ENCODE assay signal across 8 mouse cellular contexts in genomic region chr9:60858306-60858960, GRCm38 (mm10).
DNase-seq lines count a peak whose midpoint lies in the region; ATAC-seq and TF ChIP-seq lines count a peak whose summit lies in the region.

No protein-coding gene starts in this region.

- in situ Hi-C loops in Patski (cut with MboI; ENCODE audit: low pct_unique_long_range_greater_than_20kb): loop anchor here (10.0 kb wide), 1 partner anchor 614 kb away; no protein-coding TSS in a partner anchor

- H3K4me2 ChIP-seq in forebrain, embryonic 12.5 days: peak overlapping the region; percentile 31; the same call in 1 of the 2 replicates
- peak overlapping the region; percentile 28 for H3K4me2 ChIP-seq in intestine, postnatal 0 days (replicated peaks; ENCODE audit: low read depth)

- CTCF ChIA-PET in Patski (lab: Charles Lee): interaction anchor here (0.6 to 1.5 kb wide), 18 partner anchors 10 to 1057 kb away, joined by 3 to 11 read pairs (median 5); no protein-coding TSS in a partner anchor

- no peaks in the 10 kb centered on the region for H3K27me3 ChIP-seq in Patski
- H3K27me3 ChIP-seq in forebrain, embryonic 12.5 days: no peaks in the 10 kb centered on the region
- no peaks in the 10 kb centered on the region for H3K27me3 ChIP-seq in intestine, postnatal 0 days (replicated peaks; ENCODE audit: control insufficient read depth, insufficient read depth, low read length)

- intact Hi-C loops in left cerebral cortex, adult 2 months (cut with DNase I): loop anchor here (1.0 to 5.0 kb wide), 4 partner anchors 39 to 611 kb away; no protein-coding TSS in a partner anchor

- H3K9ac ChIP-seq in forebrain, embryonic 12.5 days: no peak overlapping the region
- no peak overlapping the region for H3K9ac ChIP-seq in intestine, postnatal 0 days (ENCODE audit: low read depth, low read length)

- H3K9me3 ChIP-seq in forebrain, embryonic 12.5 days: no peaks in the 10 kb centered on the region
- H3K9me3 ChIP-seq in intestine, postnatal 0 days (ENCODE audit: control insufficient read depth): no peaks in the 10 kb centered on the region

- H3K27ac ChIP-seq in left cerebral cortex, adult 2 months: no peak overlapping the region
- H3K27ac ChIP-seq in forebrain, embryonic 12.5 days: no peak overlapping the region
- H3K27ac ChIP-seq in intestine, postnatal 0 days (ENCODE audit: low read depth, low read length): no peak overlapping the region

- POLR2A ChIA-PET in Patski (lab: Charles Lee): interaction anchor here (0.8 kb wide), 1 partner anchor 65 kb away, joined by 3 read pairs; no protein-coding TSS in a partner anchor

- no peak overlapping the region for H3K4me3 ChIP-seq in left cerebral cortex, adult 2 months
- no peak overlapping the region for H3K4me3 ChIP-seq in forebrain, embryonic 12.5 days (replicated peaks)
- H3K4me3 ChIP-seq in intestine, postnatal 0 days (ENCODE audit: low read depth, low read length): no peak overlapping the region

- peaks cover 17% of the 10 kb centered on the region for H3K36me3 ChIP-seq in forebrain, embryonic 12.5 days (replicated peaks)
- H3K36me3 ChIP-seq in intestine, postnatal 0 days (ENCODE audit: control insufficient read depth, insufficient read depth): peaks cover 76% of the 10 kb centered on the region

- TF ChIP-seq CTCF in left cerebral cortex, adult 2 months (IDR thresholded peaks at IDR 0.05): peak; percentile 90
- peak; percentile 55 for TF ChIP-seq CTCF in Patski (IDR thresholded peaks at IDR 0.05)
- TF ChIP-seq CTCF in intestine, postnatal 0 days (IDR thresholded peaks at IDR 0.05; ENCODE audit: low read depth): peak; percentile 89

- 39% methylated on average over 11 of the region's 11 CpGs for WGBS in forebrain, embryonic 12.5 days
- WGBS in intestine, postnatal 0 days: 38% methylated on average over 11 of the region's 11 CpGs

- DNase-seq in left cerebral cortex, adult 2 months (ENCODE audit: extremely low spot score in 1 of 2, low spot score in 2 of 2): peak in 1 of 2 experiments; percentile 29
- no peak for DNase-seq in left cerebral cortex, adult 8-10 months (ENCODE audit: low spot score in 2 of 2)
- DNase-seq in Patski (ENCODE audit: low read depth, low spot score): no peak
- peak; percentile 77 for DNase-seq in thymus, postnatal 0 days (ENCODE audit: low spot score)
- no peak for DNase-seq in frontal cortex, postnatal 14 days (ENCODE audit: low spot score in 2 of 2)

- peaks cover 8% of the 10 kb centered on the region for H3K4me1 ChIP-seq in forebrain, embryonic 12.5 days
- no peaks in the 10 kb centered on the region for H3K4me1 ChIP-seq in intestine, postnatal 0 days (replicated peaks; ENCODE audit: control insufficient read depth, insufficient read depth, low read length)

- ATAC-seq in Patski: no peak
- ATAC-seq in forebrain, embryonic 12.5 days (ENCODE audit: low FRiP score): no peak
- no peak for ATAC-seq in intestine, postnatal 0 days
- ATAC-seq in megakaryocyte-erythroid progenitor cell, adult 5-6 weeks (replicated peaks; ENCODE audit: low FRiP score, low TSS enrichment, poor library complexity, severe bottlenecking): peak; percentile 78
